Mouse (Mus musculus): ENCODE measurements around the gene Aldh4a1.

DNA sequence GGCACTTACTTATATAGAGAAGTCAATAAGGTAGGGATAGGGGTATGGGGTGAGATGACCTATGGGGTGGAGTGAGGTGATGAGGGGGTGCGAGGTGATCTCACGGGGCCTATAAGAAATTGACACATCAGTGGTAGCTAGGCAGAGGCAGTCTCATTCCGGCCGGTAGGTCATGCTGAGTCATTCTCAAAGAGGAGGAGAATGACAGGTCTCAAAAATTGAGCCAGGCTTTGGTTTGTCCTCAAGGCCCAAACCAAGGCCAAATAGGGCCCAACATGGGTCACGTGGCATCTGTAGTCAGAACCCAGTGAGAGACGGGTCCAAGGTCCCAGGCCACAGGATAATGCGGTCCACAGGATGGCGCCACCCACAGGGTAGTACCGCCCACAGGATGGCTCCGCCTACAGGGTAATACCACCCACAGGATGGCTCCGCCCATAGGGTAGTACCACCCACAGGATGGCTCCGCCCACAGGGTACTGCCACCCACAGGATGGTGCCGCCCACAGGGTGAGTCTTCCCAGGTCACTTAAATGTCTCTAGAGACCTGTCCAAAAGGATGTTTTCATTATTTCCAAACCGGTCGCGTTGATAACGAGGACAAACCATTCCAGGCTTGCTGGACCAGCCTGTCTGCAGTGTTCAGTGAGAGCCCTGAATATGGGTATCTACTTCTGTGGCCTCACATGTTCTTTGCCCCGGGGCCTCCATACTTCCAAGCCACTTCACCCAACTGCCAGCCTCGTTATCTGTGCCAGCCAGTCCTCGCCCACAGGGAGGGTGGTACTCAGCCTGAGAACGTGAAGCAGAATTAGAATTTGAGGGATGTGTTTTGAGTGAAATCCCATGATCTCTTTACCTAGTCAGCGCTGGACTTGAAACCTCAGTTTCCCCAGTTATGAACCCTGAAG, 61.3 kb downstream of the Aldh4a1 start:
- no peak for TF ChIP-seq POLR2A (IDR thresholded peaks at IDR 0.05; ENCODE audit: extremely low read depth, insufficient read depth, low read length)
- TF ChIP-seq CTCF (IDR thresholded peaks at IDR 0.05; ENCODE audit: low read depth, low read length), result no peak
